In the genomic region with DNA sequence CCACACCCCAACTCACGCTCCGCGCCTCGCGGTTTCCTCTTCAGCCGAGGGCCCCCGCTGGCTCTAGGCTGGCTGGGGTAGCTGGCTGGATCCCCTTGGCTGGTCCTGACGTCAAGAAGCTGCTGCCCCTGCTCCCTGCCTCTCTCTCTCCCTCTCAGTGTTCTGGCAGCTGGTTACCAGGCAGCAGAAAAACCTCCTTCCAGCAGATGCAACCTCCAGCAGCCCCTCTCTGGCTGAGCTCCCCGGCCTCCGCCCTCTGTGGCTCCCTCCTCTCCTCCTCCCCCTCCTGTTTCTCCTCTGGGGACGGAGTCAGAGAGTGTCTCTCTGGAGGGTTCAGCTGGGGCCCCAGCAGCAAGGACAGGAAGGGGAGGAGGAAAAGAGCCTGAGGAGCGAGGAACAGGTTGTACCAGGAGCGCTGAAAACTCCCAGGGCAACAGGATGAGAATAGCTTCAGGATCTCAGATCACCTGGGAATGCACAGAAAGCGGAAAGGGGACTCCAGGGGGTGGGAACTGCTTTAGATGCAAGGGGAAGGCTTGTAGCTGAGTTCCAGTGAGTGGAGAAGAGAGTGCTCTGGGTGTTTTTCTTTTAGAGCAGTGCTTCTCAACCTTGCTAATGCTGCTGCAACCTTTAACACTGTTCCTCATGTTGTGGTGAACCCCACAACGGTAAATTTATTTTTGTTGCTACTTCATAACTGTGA, we compare ENCODE assay signal across 8 mouse cellular contexts. TPM values are rescaled to one million over a fixed set of nuclear protein-coding genes. Genes with fewer than 3 reads are reported as not detected.
A peak's percentile ranks its signal among the peaks of the same experiment; 100 is the strongest.
DNase-seq lines count a peak whose midpoint lies in the region; ATAC-seq lines count a peak whose summit lies in the region.

A gene (minus strand): TSS at position 205 of the 703 bp plus-strand sequence.

- ATAC-seq in lung, embryonic 15.5 days (ENCODE audit: borderline replicate concordance, extremely low read depth, low FRiP score, low TSS enrichment), result peak; percentile 77
- ATAC-seq in embryonic facial prominence, embryonic 12.5 days (ENCODE audit: insufficient number of reproducible peaks, insufficient read depth, low FRiP score, low TSS enrichment), result peak; percentile 73
- peak; percentile 32; the same call in 1 of the 2 replicates for ATAC-seq in heart, embryonic 13.5 days (ENCODE audit: extremely low read depth, insufficient number of reproducible peaks, low FRiP score, low TSS enrichment)
- peak; percentile 78 for ATAC-seq in limb, embryonic 13.5 days (ENCODE audit: low FRiP score, low read depth)

- 0 out of 2 replicates have a peak within 1 kb of the TSS, but pooled peaks have one; percentile 15 for H3K9ac ChIP-seq in lung, embryonic 15.5 days
- H3K9ac ChIP-seq in embryonic facial prominence, embryonic 12.5 days, result peak within 1 kb of the TSS; percentile 37; the same call in 1 of the 2 replicates
- peak within 1 kb of the TSS; percentile 72 for H3K9ac ChIP-seq in heart, embryonic 13.5 days
- H3K9ac ChIP-seq in limb, embryonic 13.5 days, result peak within 1 kb of the TSS; percentile 50

- H3K27me3 ChIP-seq in lung, embryonic 15.5 days, result peaks cover 15% of the 10 kb centered on the region
- peaks cover 18% of the 10 kb centered on the region for H3K27me3 ChIP-seq in embryonic facial prominence, embryonic 12.5 days
- H3K27me3 ChIP-seq in heart, embryonic 13.5 days (replicated peaks), result peaks cover 17% of the 10 kb centered on the region
- peaks cover 27% of the 10 kb centered on the region for H3K27me3 ChIP-seq in limb, embryonic 13.5 days

- DNase-seq in lung, postnatal 36 days, result no peak
- DNase-seq in skeletal muscle tissue, adult 2 months (ENCODE audit: low read depth, low spot score), result peak; percentile 36
- no peak for DNase-seq in urinary bladder, postnatal 25 days (ENCODE audit: low spot score)
- DNase-seq in thymus, postnatal 36 days, result no peak

- H3K36me3 ChIP-seq in lung, embryonic 15.5 days, result no peaks in the 10 kb centered on the region
- no peaks in the 10 kb centered on the region for H3K36me3 ChIP-seq in embryonic facial prominence, embryonic 12.5 days
- no peaks in the 10 kb centered on the region for H3K36me3 ChIP-seq in heart, embryonic 13.5 days
- no peaks in the 10 kb centered on the region for H3K36me3 ChIP-seq in limb, embryonic 13.5 days

- no peaks in the 10 kb centered on the region for H3K9me3 ChIP-seq in lung, embryonic 15.5 days
- H3K9me3 ChIP-seq in embryonic facial prominence, embryonic 12.5 days, result no peaks in the 10 kb centered on the region
- H3K9me3 ChIP-seq in heart, embryonic 13.5 days, result no peaks in the 10 kb centered on the region
- H3K9me3 ChIP-seq in limb, embryonic 13.5 days, result no peaks in the 10 kb centered on the region

- peak within 1 kb of the TSS; percentile 55 for H3K4me2 ChIP-seq in lung, embryonic 15.5 days
- peak within 1 kb of the TSS; percentile 52 for H3K4me2 ChIP-seq in embryonic facial prominence, embryonic 12.5 days (replicated peaks)
- H3K4me2 ChIP-seq in heart, embryonic 13.5 days, result peak within 1 kb of the TSS; percentile 73
- H3K4me2 ChIP-seq in limb, embryonic 13.5 days (replicated peaks), result peak within 1 kb of the TSS; percentile 71

- 3% methylated on average over 15 of the region's 15 CpGs for WGBS in lung, embryonic 15.5 days
- 2% methylated on average over 15 of the region's 15 CpGs for WGBS in embryonic facial prominence, embryonic 12.5 days
- WGBS in heart, embryonic 13.5 days, result under 1% methylated on average over 15 of the region's 15 CpGs
- WGBS in limb, embryonic 13.5 days, result 2% methylated on average over 15 of the region's 15 CpGs

- peaks cover 19% of the 10 kb centered on the region for H3K4me1 ChIP-seq in lung, embryonic 15.5 days
- peaks cover 38% of the 10 kb centered on the region for H3K4me1 ChIP-seq in embryonic facial prominence, embryonic 12.5 days
- peaks cover 66% of the 10 kb centered on the region for H3K4me1 ChIP-seq in heart, embryonic 13.5 days
- peaks cover 24% of the 10 kb centered on the region for H3K4me1 ChIP-seq in limb, embryonic 13.5 days

- peak within 1 kb of the TSS; percentile 17 for H3K4me3 ChIP-seq in lung, embryonic 15.5 days
- H3K4me3 ChIP-seq in embryonic facial prominence, embryonic 12.5 days, result peak within 1 kb of the TSS; percentile 24
- peak within 1 kb of the TSS; percentile 49 for H3K4me3 ChIP-seq in heart, embryonic 13.5 days
- H3K4me3 ChIP-seq in limb, embryonic 13.5 days, result peak within 1 kb of the TSS; percentile 36

- no peak within 1 kb of the TSS for H3K27ac ChIP-seq in lung, embryonic 15.5 days
- peak within 1 kb of the TSS; percentile 78 for H3K27ac ChIP-seq in embryonic facial prominence, embryonic 12.5 days
- peak within 1 kb of the TSS; percentile 64 for H3K27ac ChIP-seq in heart, embryonic 13.5 days (replicated peaks)
- peak within 1 kb of the TSS; percentile 52; the same call in 1 of the 2 replicates for H3K27ac ChIP-seq in limb, embryonic 13.5 days

RNA-seq across cellular contexts. Expression of the gene that starts here (rescaled TPM):
- 3.1 and 3.3 TPM in 2 replicates for polyA plus RNA-seq in lung, embryonic 15.5 days (2015; fragmentation: Nextera tagmentation; extraction: Ambion mirVana)
- 4.3 and 5.7 TPM in 2 replicates for polyA plus RNA-seq in embryonic facial prominence, embryonic 12.5 days (2016; fragmentation: Nextera tagmentation; extraction: Ambion mirVana)
- polyA plus RNA-seq in heart, embryonic 13.5 days (2015; fragmentation: Nextera tagmentation; extraction: Ambion mirVana), result 6.2 and 7.6 TPM in 2 replicates
- polyA plus RNA-seq in limb, embryonic 13.5 days (2015; fragmentation: Nextera tagmentation; extraction: Ambion mirVana), result 3.9 and 4.4 TPM in 2 replicates

Comparison
In these comparisons a context has a peak if more than half of its experiments do, and no peak if none do; other contexts are left out.
1. H3K9ac ChIP-seq: peak in every context shown above with its lines; median percentile 72 in heart, embryonic 13.5 days; 50 in limb, embryonic 13.5 days; 37 in embryonic facial prominence, embryonic 12.5 days; 15 in lung, embryonic 15.5 days.